Mouse (Mus musculus) hindbrain, postnatal 0 days (tissue): ENCODE results near the gene Ebf1. TPM values are rescaled to one million over a fixed set of nuclear protein-coding genes. Genes with fewer than 3 reads are reported as not detected.

ENCODE experiments used
- ATAC-seq: fragments of 200-750 bp; cut with Nextera tagmentation; 2 replicates; pipeline ENCODE4 v1.8.0; 2017; ENCODE audit warnings: mild to moderate bottlenecking, moderate TSS enrichment, moderate library complexity
- DNase-seq: peaks from one replicate; pipeline ENCODE4 v3.0.0-alpha.2; 2015; ENCODE audit warnings: low spot score
- H3K27ac ChIP-seq: fragments of 300-500 bp; sonication (generic); 2 replicates; pipeline ENCODE4 v1.5.1; 2014; ENCODE audit warnings: mild to moderate bottlenecking
- H3K27me3 ChIP-seq: fragments of 300-500 bp; sonication (generic); 2 replicates; pipeline ENCODE4 v1.6.1; 2014; ENCODE audit warnings: low read length, mixed read lengths; ENCODE audit not compliant: insufficient read depth
- H3K36me3 ChIP-seq: fragments of 300-500 bp; sonication (generic); 2 replicates; pipeline ENCODE4 v1.6.1; 2014; ENCODE audit warnings: low read length, mixed read lengths; ENCODE audit not compliant: insufficient read depth
- H3K4me1 ChIP-seq: fragments of 300-500 bp; sonication (generic); 2 replicates; pipeline ENCODE4 v1.6.1; 2014; ENCODE audit warnings: antibody characterized with exemption, low read length, mixed read lengths; ENCODE audit not compliant: insufficient read depth
- H3K4me2 ChIP-seq: fragments of 300-500 bp; sonication (generic); 2 replicates; pipeline ENCODE4 v1.6.1; 2014; ENCODE audit warnings: low read depth, mild to moderate bottlenecking, low read length, moderate library complexity, mixed read lengths
- H3K4me3 ChIP-seq: fragments of 300-500 bp; sonication (generic); 2 replicates; pipeline ENCODE4 v1.5.1; 2014; ENCODE audit warnings: low read length
- H3K9ac ChIP-seq: fragments of 300-500 bp; sonication (generic); replicated peaks from 2 replicates; pipeline ENCODE4 v1.6.1; 2014; ENCODE audit warnings: mild to moderate bottlenecking, low read length, moderate library complexity, mixed read lengths
- H3K9me3 ChIP-seq: fragments of 300-500 bp; sonication (generic); 2 replicates; pipeline ENCODE4 v1.6.1; 2016; ENCODE audit warnings: low read length, mixed read lengths
- CTCF ChIP-seq: IDR thresholded peaks from 2 replicates; pipeline ENCODE4 v1.5.1; 2016; ENCODE audit warnings: antibody characterized with exemption, control low read depth, low read depth
- WGBS: fragments of 180-500 bp; shearing (Covaris S2); extraction: QIAGEN DNeasy Blood & Tissue Kit; methylation state at CpG from one replicate; pipeline ENCODE4 v1.1.7; 2014; 5-methylcytosine and 5-hydroxymethylcytosine counted together
- polyA plus RNA-seq: library from polyadenylated mRNA; unstranded; fragments of >200 nt; fragmentation: Nextera tagmentation; extraction: Ambion mirVana; gene quantifications from 2 replicates; pipeline ENCODE4 v1.2.1, GENCODE M21; 2015
- total RNA-seq: library from RNA; depleted of rRNA; stranded (reverse); fragments of >200 nt; gene quantifications from 2 replicates; pipeline ENCODE4 v1.2.3, GENCODE M21; 2014

Gene Ebf1
- total and polyA plus RNA-seq, 2 experiments from 2014 or later: 67.1 to 71.7 TPM

DNA sequence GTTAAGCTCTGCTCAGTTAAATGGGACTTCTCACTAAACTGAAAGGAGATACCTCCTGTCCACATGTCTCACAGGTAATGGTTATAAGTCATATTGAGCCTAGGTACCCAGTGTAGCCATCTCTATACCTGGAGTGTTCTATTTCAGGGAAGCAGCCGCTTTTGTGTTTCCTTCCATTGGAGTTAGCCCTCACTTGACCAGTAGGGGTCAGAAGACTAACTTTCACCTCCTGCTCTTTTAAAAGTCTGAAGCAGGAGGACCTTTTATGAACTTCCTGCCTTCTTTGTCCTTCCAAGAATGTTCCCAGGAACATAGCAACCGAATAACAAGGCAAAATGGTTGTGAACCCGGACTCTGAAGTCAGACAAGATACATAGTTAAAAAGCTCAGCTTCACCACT, 157.3 kb downstream of the Ebf1 start:
- peak; percentile 36 for TF ChIP-seq CTCF
- no peak overlapping the region for H3K4me3 ChIP-seq
- 75% methylated on average over 3 of the region's 3 CpGs for WGBS
- ATAC-seq: no peak
- H3K36me3 ChIP-seq: no peaks in the 10 kb centered on the region
- no peak for DNase-seq
- no peak overlapping the region for H3K9ac ChIP-seq
- no peaks in the 10 kb centered on the region for H3K9me3 ChIP-seq
- H3K27me3 ChIP-seq: no peaks in the 10 kb centered on the region
- no peak overlapping the region for H3K4me2 ChIP-seq
- no peak overlapping the region for H3K27ac ChIP-seq
- H3K4me1 ChIP-seq: peaks cover 4% of the 10 kb centered on the region; the same call in 1 of the 2 replicates

DNA sequence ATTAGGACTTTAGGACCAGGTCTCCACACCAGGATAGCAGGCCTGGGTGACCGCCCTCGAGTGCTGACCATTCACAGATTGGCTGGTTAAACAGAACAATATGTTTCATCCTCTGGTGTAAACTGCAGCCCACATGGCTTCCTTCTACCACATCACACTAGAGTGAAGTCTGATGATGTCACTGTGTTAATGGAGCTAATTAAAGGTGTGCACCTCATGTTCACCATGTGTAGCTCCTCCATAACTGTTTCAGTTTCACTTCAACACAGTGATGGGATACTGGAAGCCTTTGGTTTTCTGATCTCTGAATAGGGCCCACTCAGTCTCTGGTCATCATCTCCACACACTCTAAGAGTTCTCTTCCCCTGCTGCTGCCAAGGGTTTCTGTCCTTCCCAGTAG, 158.4 kb downstream of the Ebf1 start:
- 92% methylated on average over 2 of the region's 2 CpGs for WGBS
- Histone ChIP-seq H3K4me2 (no peak overlapping the region), H3K9ac (no peak overlapping the region), H3K9me3 (no peaks in the 10 kb centered on the region), H3K4me3 (no peak overlapping the region), H3K36me3 (no peaks in the 10 kb centered on the region), H3K27ac (no peak overlapping the region), H3K4me1 (peaks cover 4% of the 10 kb centered on the region; the same call in 1 of the 2 replicates), H3K27me3 (no peaks in the 10 kb centered on the region)
- TF ChIP-seq CTCF: no peak
- DNase-seq: no peak
- no peak for ATAC-seq

DNA sequence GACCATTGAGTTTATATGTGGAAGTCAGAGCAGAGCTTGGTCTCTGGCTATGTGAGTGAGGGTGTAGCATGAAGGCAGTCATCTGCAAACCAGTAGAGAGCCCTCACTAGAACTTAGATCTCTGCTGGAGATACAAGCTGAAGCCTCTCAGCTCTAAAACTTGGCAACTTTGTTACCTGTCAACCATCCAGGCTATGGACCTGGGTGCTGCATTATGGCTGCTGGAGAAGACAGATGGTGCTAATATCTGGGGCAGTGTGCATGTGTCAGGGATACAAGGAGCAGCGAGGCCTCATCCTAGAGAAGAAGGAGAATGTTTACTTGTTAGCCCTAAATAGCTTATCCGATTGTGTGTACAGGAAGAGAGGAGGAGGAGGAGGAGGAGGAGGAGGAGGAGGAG, 159.4 kb downstream of the Ebf1 start:
- no peak overlapping the region for H3K9ac ChIP-seq
- H3K4me2 ChIP-seq: no peak overlapping the region
- ATAC-seq (no peak), DNase-seq (no peak)
- H3K36me3 ChIP-seq: no peaks in the 10 kb centered on the region
- no peaks in the 10 kb centered on the region for H3K9me3 ChIP-seq
- no peak for TF ChIP-seq CTCF
- H3K27me3 ChIP-seq: no peaks in the 10 kb centered on the region
- WGBS: 71% methylated on average over 1 of the region's 2 CpGs
- peaks cover 4% of the 10 kb centered on the region; the same call in 1 of the 2 replicates for H3K4me1 ChIP-seq
- no peak overlapping the region for H3K4me3 ChIP-seq
- no peak overlapping the region for H3K27ac ChIP-seq

DNA sequence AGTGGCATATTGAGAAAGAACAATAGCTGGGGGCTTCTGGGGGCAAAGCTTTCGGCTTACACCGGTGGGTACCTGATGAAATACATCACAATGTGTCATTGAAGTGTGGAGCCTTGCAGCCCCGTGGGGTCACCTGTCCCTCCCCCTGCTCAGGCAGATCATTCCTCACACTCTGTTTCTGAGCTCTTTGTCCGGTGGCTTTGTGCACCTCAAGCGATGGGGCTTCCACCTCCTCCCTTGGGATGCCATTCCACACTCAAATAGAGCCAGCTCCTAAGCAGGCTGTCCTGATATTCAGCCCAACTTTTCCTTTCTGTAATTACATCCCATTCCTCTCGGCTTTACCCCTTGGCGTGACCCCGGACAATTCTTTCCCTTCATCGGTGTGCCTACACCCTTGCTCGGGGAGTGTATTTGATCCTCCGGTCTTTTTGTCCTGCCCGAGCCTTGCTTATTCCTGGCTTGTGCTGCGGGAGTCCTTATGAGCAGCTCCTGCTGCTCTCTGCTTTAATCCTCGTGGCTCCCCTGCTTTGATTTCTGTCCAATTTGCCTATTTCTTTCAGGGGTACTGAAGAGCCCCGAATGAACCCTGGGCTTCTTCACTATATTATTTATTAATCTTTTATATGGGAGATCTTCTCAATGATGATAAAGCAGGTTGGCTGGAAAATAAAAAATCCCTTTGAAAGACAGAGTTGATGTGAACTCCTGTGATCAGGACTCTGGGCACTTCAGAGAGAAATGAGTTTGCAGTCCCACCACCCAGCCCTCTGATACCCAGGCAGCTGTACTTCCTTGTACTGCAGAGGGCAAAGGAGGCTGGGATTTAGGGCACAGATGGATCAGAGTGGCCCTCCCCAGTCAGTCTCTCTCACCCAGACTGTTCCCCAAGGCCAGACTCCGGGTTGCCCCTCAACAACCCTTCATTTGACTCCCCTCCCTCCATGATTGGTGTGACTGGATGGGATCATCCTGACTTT, 160.5 kb downstream of the Ebf1 start:
- no peaks in the 10 kb centered on the region for H3K9me3 ChIP-seq
- H3K4me2 ChIP-seq: no peak overlapping the region
- ATAC-seq: no peak
- H3K36me3 ChIP-seq: no peaks in the 10 kb centered on the region
- no peak overlapping the region for H3K4me3 ChIP-seq
- no peak for DNase-seq
- H3K27me3 ChIP-seq: no peaks in the 10 kb centered on the region
- TF ChIP-seq CTCF: no peak
- peaks cover 4% of the 10 kb centered on the region; the same call in 1 of the 2 replicates for H3K4me1 ChIP-seq
- no peak overlapping the region for H3K27ac ChIP-seq
- no peak overlapping the region for H3K9ac ChIP-seq
- 31% methylated on average over 16 of the region's 16 CpGs for WGBS

DNA sequence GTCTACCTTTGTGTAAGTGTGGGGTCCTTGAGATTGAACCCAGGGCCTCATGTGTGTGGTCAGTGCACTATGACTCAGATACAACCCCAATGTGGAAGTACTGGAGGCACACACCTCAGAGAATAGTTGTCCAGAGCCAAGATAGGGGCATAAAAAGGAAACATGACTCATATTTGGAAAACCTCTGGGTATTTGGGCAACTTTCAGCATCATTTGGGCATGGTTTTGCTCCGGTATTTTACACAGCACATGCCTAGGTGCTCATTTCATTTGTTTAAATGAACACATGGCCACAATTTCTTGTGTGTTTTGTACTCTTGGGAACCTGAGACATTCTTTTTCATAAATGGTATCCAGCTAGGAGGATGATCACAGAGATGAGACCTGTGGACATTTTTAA, 161.9 kb downstream of the Ebf1 start:
- Histone ChIP-seq H3K27me3 (no peaks in the 10 kb centered on the region), H3K9me3 (no peaks in the 10 kb centered on the region), H3K4me2 (no peak overlapping the region), H3K4me1 (peaks cover 4% of the 10 kb centered on the region; the same call in 1 of the 2 replicates), H3K4me3 (no peak overlapping the region), H3K27ac (no peak overlapping the region), H3K36me3 (no peaks in the 10 kb centered on the region), H3K9ac (no peak overlapping the region)
- no peak for TF ChIP-seq CTCF
- DNase-seq (no peak), ATAC-seq (no peak)
- 88% methylated on average over 1 of the region's 1 CpGs for WGBS

DNA sequence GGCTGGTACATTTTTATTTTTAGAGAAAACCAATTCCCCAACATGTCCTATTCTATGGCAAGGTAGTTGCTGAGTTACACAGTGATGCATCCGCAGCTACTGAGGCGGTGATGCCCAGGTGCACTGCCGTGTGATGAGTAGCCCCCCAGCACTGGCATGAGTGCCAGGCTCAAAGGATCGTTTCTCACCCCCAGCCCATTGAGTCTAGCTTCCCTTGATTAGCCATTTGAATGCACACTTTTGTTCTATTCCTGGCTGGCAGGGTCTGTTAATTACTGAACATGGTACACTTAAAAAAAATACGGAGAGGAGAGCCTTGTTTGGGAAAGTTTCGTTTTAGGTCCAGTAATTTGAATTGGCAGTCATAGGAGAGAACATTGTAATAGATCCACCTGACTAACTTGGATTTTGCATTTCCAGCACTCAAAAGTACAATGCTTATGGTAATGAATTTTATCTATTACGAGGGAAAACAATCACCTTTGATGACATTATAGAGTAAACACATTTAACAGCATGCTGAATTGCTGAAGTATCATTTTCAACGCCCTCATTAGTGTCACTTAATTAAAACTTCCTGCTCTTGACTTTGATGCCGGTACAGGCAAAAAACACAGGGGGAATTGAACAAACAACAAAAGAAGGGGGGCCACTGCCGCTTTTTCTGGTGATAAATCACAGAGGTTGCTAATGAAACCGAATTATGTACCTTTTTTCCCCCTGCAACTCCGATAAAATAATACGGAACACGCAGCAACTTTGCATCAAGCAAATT, 167.3 kb downstream of the Ebf1 start:
- TF ChIP-seq CTCF: no peak
- Histone ChIP-seq H3K27ac (no peak overlapping the region), H3K4me1 (0 out of 2 replicates have a peak, but pooled peaks cover 2% of the 10 kb centered on the region), H3K27me3 (no peaks in the 10 kb centered on the region), H3K4me3 (no peak overlapping the region), H3K9me3 (no peaks in the 10 kb centered on the region), H3K4me2 (peak overlapping the region; percentile 28; the same call in 1 of the 2 replicates), H3K9ac (no peak overlapping the region), H3K36me3 (no peaks in the 10 kb centered on the region)
- DNase-seq (no peak), ATAC-seq (no peak)
- whole genome bisulfite sequencing: 44% methylated on average over 14 of the region's 14 CpGs
